Mouse (Mus musculus) stomach, embryonic 15.5 days (tissue): Measurements from ENCODE around the gene Kera. TPM values are rescaled to one million over a fixed set of nuclear protein-coding genes. Genes with fewer than 3 reads are reported as not detected.

Source experiments
- ATAC-seq: fragments of 200-750 bp; cut with Nextera tagmentation; 2 replicates; pipeline ENCODE4 v1.8.0; 2017; ENCODE audit warnings: low read depth, moderate number of reproducible peaks, moderate TSS enrichment; ENCODE audit not compliant: insufficient read depth, low FRiP score
- H3K27ac ChIP-seq: fragments of 300-500 bp; sonication (generic); 2 replicates; pipeline ENCODE4 v1.5.1; 2015; ENCODE audit warnings: mild to moderate bottlenecking, inconsistent platforms
- H3K27me3 ChIP-seq: fragments of 300-500 bp; sonication (generic); replicated peaks from 2 replicates; pipeline ENCODE4 v1.6.1; 2015; ENCODE audit warnings: inconsistent platforms
- H3K36me3 ChIP-seq: fragments of 300-500 bp; sonication (generic); 2 replicates; pipeline ENCODE4 v1.6.1; 2015; ENCODE audit warnings: inconsistent platforms
- H3K4me1 ChIP-seq: fragments of 300-500 bp; sonication (generic); 2 replicates; pipeline ENCODE4 v1.6.1; 2015; ENCODE audit warnings: inconsistent platforms
- H3K4me2 ChIP-seq: fragments of 300-500 bp; sonication (generic); 2 replicates; pipeline ENCODE4 v1.6.1; 2015; ENCODE audit warnings: mild to moderate bottlenecking, inconsistent platforms
- H3K4me3 ChIP-seq: fragments of 300-500 bp; sonication (generic); replicated peaks from 2 replicates; pipeline ENCODE4 v1.5.1; 2015; ENCODE audit warnings: inconsistent platforms
- H3K9ac ChIP-seq: fragments of 300-500 bp; sonication (generic); 2 replicates; pipeline ENCODE4 v1.6.1; 2015; ENCODE audit warnings: inconsistent platforms
- H3K9me3 ChIP-seq: fragments of 300-500 bp; sonication (generic); 2 replicates; pipeline ENCODE4 v1.6.1; 2016; ENCODE audit warnings: inconsistent platforms
- WGBS: fragments of 180-500 bp; shearing (Covaris S2); methylation state at CpG from one replicate; pipeline ENCODE4 v1.1.7; 2015; 5-methylcytosine and 5-hydroxymethylcytosine counted together
- polyA plus RNA-seq: library from polyadenylated mRNA; unstranded; fragments of >200 nt; fragmentation: Nextera tagmentation; extraction: Ambion mirVana; gene quantifications from 2 replicates; pipeline ENCODE4 v1.2.1, GENCODE M21; 2015

Gene Kera
- polyA plus RNA-seq, 1 experiment from 2014 or later = 1.2 TPM

GRCm38 (mm10) chr10:97603256-97603655, 3.4 kb upstream of the Kera start:
- Histone ChIP-seq H3K27me3 (no peaks in the 10 kb centered on the region), H3K4me2 (no peak overlapping the region), H3K4me3 (no peak overlapping the region), H3K9me3 (no peaks in the 10 kb centered on the region), H3K4me1 (no peaks in the 10 kb centered on the region), H3K27ac (no peak overlapping the region), H3K9ac (no peak overlapping the region), H3K36me3 (no peaks in the 10 kb centered on the region)
- no peak for ATAC-seq

DNA sequence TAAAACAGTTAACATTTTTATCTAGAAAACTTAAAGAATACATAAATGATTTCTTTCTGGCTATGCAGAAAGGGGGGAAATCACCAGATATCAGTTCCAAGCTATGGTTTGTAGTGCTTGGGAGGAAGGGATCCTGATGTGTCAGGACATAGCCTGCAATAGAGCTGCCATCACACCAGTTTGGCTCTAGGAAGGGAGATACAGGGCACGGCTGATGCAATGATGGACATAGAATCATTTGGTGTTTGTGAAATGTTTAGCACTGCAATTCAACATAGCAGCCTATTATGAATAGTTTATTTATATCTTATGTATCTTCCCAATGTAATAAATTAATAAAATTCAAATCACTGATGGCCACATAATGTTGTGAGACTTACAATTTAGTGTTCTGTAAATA, 15.6 kb downstream of the Kera start:
- WGBS = 89% methylated on average over 1 of the region's 1 CpGs

DNA sequence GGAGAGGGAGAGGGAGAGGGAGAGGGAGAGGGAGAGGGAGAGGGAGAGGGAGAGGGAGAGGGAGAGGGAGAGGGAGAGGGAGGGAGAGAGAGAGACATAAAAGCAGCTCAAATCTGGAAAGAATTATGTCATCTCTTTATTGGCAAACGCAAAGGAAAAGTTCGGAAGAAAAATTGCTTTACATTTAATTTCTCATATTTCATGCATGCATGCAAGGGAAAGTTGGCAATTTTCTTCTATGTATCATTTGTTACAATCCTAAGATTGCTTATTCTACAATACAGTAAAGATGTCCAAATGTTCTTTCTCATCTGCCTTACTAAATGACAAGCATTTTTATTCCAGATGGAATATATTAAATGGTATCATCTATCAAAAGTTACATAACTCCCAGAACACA, 17.7 kb downstream of the Kera start:
- Histone ChIP-seq H3K27me3 (no peaks in the 10 kb centered on the region), H3K9ac (no peak overlapping the region), H3K4me3 (no peak overlapping the region), H3K36me3 (no peaks in the 10 kb centered on the region), H3K4me1 (no peaks in the 10 kb centered on the region), H3K4me2 (no peak overlapping the region), H3K9me3 (no peaks in the 10 kb centered on the region), H3K27ac (no peak overlapping the region)
- ATAC-seq = peak; percentile 50; the same call in 1 of the 2 replicates
- 40% methylated on average over 2 of the region's 2 CpGs for WGBS

More for the DNA sequence above, 15.6 kb downstream of the Kera start:
- no peak overlapping the region for H3K27ac ChIP-seq
- ATAC-seq = no peak
- no peak overlapping the region for H3K4me2 ChIP-seq
- no peak overlapping the region for H3K9ac ChIP-seq
- no peak overlapping the region for H3K4me3 ChIP-seq
- H3K36me3 ChIP-seq = no peaks in the 10 kb centered on the region
- H3K4me1 ChIP-seq = no peaks in the 10 kb centered on the region
- H3K9me3 ChIP-seq = no peaks in the 10 kb centered on the region
- no peaks in the 10 kb centered on the region for H3K27me3 ChIP-seq

GRCm38 (mm10) chr10:97625116-97625515, 18.4 kb downstream of the Kera start:
- Histone ChIP-seq H3K27ac (peak overlapping the region; percentile 67), H3K9me3 (no peaks in the 10 kb centered on the region)
- no peak for ATAC-seq

DNA sequence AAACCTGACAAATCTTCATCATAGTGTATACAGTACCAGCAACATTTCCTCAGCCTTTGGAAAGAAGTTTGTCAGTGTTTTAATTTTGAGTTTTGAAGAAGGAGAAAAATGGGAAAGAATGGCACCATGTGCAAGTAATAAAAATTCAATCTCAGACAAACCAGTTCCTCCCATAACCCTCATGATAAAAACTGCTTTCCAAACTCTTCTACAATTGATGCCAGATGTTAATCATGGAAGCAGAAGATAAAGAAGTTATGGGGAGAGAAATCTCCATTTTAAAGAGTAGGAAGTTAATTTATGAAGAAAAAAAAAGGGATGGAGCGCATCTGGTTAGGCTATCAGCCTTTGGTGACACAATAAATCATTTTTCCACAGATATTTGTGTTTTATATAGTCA, 19.9 kb downstream of the Kera start:
- Histone ChIP-seq H3K27me3 (no peaks in the 10 kb centered on the region), H3K27ac (no peak overlapping the region), H3K4me3 (no peak overlapping the region), H3K9ac (no peak overlapping the region), H3K4me2 (no peak overlapping the region), H3K4me1 (no peaks in the 10 kb centered on the region), H3K9me3 (no peaks in the 10 kb centered on the region), H3K36me3 (no peaks in the 10 kb centered on the region)
- no peak for ATAC-seq
- WGBS = 82% methylated on average over 1 of the region's 1 CpGs

More at GRCm38 (mm10) chr10:97625116-97625515, 18.4 kb downstream of the Kera start:
- no peaks in the 10 kb centered on the region for H3K27me3 ChIP-seq
- no peak overlapping the region for H3K4me2 ChIP-seq
- H3K36me3 ChIP-seq = no peaks in the 10 kb centered on the region
- no peak overlapping the region for H3K9ac ChIP-seq
- no peak overlapping the region for H3K4me3 ChIP-seq
- WGBS = 51% methylated on average over 4 of the region's 4 CpGs
- no peaks in the 10 kb centered on the region for H3K4me1 ChIP-seq

GRCm38 (mm10) chr10:97631061-97631460, 24.4 kb downstream of the Kera start:
- WGBS = 67% methylated on average over 3 of the region's 3 CpGs
- Histone ChIP-seq H3K9me3 (no peaks in the 10 kb centered on the region), H3K4me3 (no peak overlapping the region), H3K9ac (no peak overlapping the region), H3K36me3 (no peaks in the 10 kb centered on the region), H3K4me1 (no peaks in the 10 kb centered on the region), H3K27me3 (no peaks in the 10 kb centered on the region), H3K27ac (no peak overlapping the region), H3K4me2 (no peak overlapping the region)
- ATAC-seq = no peak

DNA sequence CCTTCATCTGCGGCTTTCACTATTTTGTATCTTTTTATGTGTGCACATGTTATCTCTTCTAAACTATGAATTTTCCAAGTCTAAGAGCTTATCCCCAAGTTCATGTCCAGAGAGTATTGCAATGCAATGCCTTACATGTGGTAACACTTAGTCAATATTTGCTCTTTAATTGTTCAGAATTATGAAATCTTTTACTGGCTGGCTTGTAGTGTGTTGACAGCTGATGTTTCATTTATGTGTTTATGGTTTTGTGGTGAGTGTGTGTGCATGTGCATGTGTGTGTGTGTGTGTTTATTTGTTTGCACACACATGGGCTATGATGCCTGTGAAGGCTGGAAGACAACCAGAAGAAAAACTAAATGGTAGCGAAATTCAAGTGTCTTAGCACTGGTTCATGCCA, 35.2 kb downstream of the Kera start:
- Histone ChIP-seq H3K4me2 (no peak overlapping the region), H3K9me3 (no peaks in the 10 kb centered on the region), H3K4me3 (no peak overlapping the region), H3K9ac (no peak overlapping the region), H3K4me1 (no peaks in the 10 kb centered on the region), H3K36me3 (no peaks in the 10 kb centered on the region), H3K27me3 (no peaks in the 10 kb centered on the region), H3K27ac (no peak overlapping the region)
- 85% methylated on average over 2 of the region's 2 CpGs for WGBS
- ATAC-seq = no peak

- H3K9ac ChIP-seq = no peak within 1 kb of the TSS
- 79% methylated on average over 2 of the region's 2 CpGs for WGBS
- H3K4me1 ChIP-seq = no peaks in the 10 kb centered on the region
- no peaks in the 10 kb centered on the region for H3K27me3 ChIP-seq
- no peaks in the 10 kb centered on the region for H3K36me3 ChIP-seq
- no peak within 1 kb of the TSS for H3K27ac ChIP-seq
- no peak for ATAC-seq
- H3K4me2 ChIP-seq = no peak within 1 kb of the TSS
- no peaks in the 10 kb centered on the region for H3K9me3 ChIP-seq
- no peak within 1 kb of the TSS for H3K4me3 ChIP-seq
These were observed 37.1 kb downstream of the Kera start, which contains the start of gene Epyc for GRCm38 (mm10) chr10:97643768-97644167. Epyc (plus strand) TSS chr10:97644068.

GRCm38 (mm10) chr10:97650334-97650733, 43.7 kb downstream of the Kera start:
- no peaks in the 10 kb centered on the region for H3K9me3 ChIP-seq
- H3K27me3 ChIP-seq = no peaks in the 10 kb centered on the region
- WGBS = 27% methylated on average over 2 of the region's 2 CpGs
- H3K4me3 ChIP-seq = no peak overlapping the region
- H3K27ac ChIP-seq = no peak overlapping the region
- ATAC-seq = no peak; the same call in 1 of the 2 replicates
- no peak overlapping the region for H3K4me2 ChIP-seq
- H3K36me3 ChIP-seq = no peaks in the 10 kb centered on the region
- no peak overlapping the region for H3K9ac ChIP-seq
- H3K4me1 ChIP-seq = no peaks in the 10 kb centered on the region

- no peaks in the 10 kb centered on the region for H3K4me1 ChIP-seq
- no peak overlapping the region for H3K4me3 ChIP-seq
- H3K4me2 ChIP-seq = no peak overlapping the region
- WGBS = 92% methylated on average over 1 of the region's 1 CpGs
- H3K9me3 ChIP-seq = no peaks in the 10 kb centered on the region
- H3K36me3 ChIP-seq = no peaks in the 10 kb centered on the region
- no peak overlapping the region for H3K9ac ChIP-seq
- no peak for ATAC-seq
- no peaks in the 10 kb centered on the region for H3K27me3 ChIP-seq
- no peak overlapping the region for H3K27ac ChIP-seq
These were observed 52.8 kb downstream of the Kera start for GRCm38 (mm10) chr10:97659489-97659888.

Other genes with a start within 250 kb of the Kera start
- gene Dcn, start 127.3 kb upstream of the Kera start, polyA plus RNA-seq = 558 and 642 TPM in 2 replicates
- gene Lum, start 41.8 kb upstream of the Kera start, polyA plus RNA-seq = 233 and 255 TPM in 2 replicates
- 1.1 and 1.2 TPM in 2 replicates for gene Epyc, start 37.2 kb downstream of the Kera start, polyA plus RNA-seq
- not detected in 2 replicates for gene Ccer1, start 86.2 kb downstream of the Kera start, polyA plus RNA-seq
- gene C030005K15Rik, start 119.9 kb downstream of the Kera start, polyA plus RNA-seq = not detected in 2 replicates